In the genomic region with DNA sequence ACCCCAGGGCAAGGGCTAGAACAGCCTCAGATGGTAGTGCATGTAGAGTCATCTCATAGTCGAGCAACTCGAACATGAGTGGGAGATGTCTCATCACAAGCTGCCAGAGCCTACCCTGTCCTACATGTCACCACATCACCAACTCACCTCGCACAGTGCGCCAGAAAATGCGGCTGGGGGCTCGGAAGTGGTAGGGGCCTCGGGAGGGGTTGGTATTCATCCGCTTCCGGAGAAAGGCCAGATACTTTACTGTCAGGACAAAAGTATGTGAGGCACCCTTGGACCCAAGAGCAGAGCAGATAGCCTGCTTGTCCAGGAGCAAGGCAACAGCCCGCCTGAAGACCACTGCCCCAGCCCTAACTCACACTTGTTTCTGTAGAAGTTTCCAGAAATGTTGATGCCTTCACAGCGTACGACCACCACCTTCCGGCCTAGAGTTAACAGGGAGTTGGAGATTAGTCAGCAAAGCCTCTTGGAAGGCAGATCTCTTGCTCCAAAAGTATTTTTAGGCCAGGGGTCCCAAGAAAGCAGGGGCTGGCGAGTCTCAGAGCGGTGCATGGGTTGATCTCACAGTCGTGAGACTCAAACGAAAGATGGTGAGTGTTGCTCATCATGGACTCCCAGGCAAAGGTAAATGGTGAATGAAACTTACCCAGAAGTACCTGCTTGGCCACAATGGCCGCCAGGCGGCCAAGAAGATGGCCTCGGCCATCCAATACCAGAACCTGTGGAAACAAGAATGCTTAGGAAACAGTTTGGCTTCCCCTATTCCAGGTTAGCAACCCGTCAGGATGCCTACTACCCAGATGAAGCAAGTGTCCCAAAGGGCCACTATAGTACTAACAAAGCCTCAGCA, we compare ENCODE assay signal across 8 mouse cellular contexts. TPM values are rescaled to one million over a fixed set of nuclear protein-coding genes. Genes with fewer than 3 reads are reported as not detected.
DNase-seq lines count a peak whose midpoint lies in the region; ATAC-seq and TF ChIP-seq lines count a peak whose summit lies in the region.

No protein-coding gene starts in this region.

- peaks cover 9% of the 10 kb centered on the region for H3K4me1 ChIP-seq in heart, adult 2 months (ENCODE audit: control insufficient read depth, insufficient read depth, low read length)
- peaks cover 30% of the 10 kb centered on the region for H3K4me1 ChIP-seq in forebrain, embryonic 11.5 days (replicated peaks; ENCODE audit: control insufficient read depth, insufficient read depth, low read length)
- peaks cover 79% of the 10 kb centered on the region for H3K4me1 ChIP-seq in liver, embryonic 13.5 days (replicated peaks)

- H3K4me3 ChIP-seq in heart, adult 2 months: peak overlapping the region; percentile 92
- peak overlapping the region; percentile 97 for H3K4me3 ChIP-seq in forebrain, embryonic 11.5 days (ENCODE audit: low read depth, low read length)
- peak overlapping the region; percentile 82 for H3K4me3 ChIP-seq in liver, embryonic 13.5 days (replicated peaks)

- H3K36me3 ChIP-seq in heart, adult 2 months (ENCODE audit: control insufficient read depth, insufficient read depth, low read length): peaks cover 15% of the 10 kb centered on the region
- H3K36me3 ChIP-seq in forebrain, embryonic 11.5 days (ENCODE audit: control insufficient read depth, insufficient read depth, low read length): peaks cover 17% of the 10 kb centered on the region
- peaks cover 51% of the 10 kb centered on the region for H3K36me3 ChIP-seq in liver, embryonic 13.5 days

- peak overlapping the region; percentile 97 for H3K4me2 ChIP-seq in forebrain, embryonic 11.5 days (ENCODE audit: low read depth, low read length, severe bottlenecking)
- peak overlapping the region; percentile 94 for H3K4me2 ChIP-seq in liver, embryonic 13.5 days

- peak; percentile 34 for TF ChIP-seq CTCF in heart, adult 2 months (IDR thresholded peaks at IDR 0.05)

- peak overlapping the region; percentile 97; the same call in 1 of the 2 replicates for H3K27ac ChIP-seq in heart, adult 2 months
- H3K27ac ChIP-seq in forebrain, embryonic 11.5 days (ENCODE audit: low read depth, low read length): peak overlapping the region; percentile 88
- peak overlapping the region; percentile 94 for H3K27ac ChIP-seq in liver, embryonic 13.5 days

- intact Hi-C loops in heart, adult 2 months (cut with DNase I): no loop called here
- intact Hi-C loops in heart, postnatal 36 days (cut with DNase I): no loop called here

- WGBS in heart, adult 2 months: 25% methylated on average over 21 of the region's 21 CpGs
- WGBS in forebrain, embryonic 11.5 days: 54% methylated on average over 21 of the region's 21 CpGs
- 15% methylated on average over 21 of the region's 21 CpGs for WGBS in liver, embryonic 13.5 days (ENCODE audit: insufficient replicate concordance)

- no peaks in the 10 kb centered on the region for H3K9me3 ChIP-seq in forebrain, embryonic 11.5 days (ENCODE audit: control insufficient read depth, low read length)
- H3K9me3 ChIP-seq in liver, embryonic 13.5 days (replicated peaks): no peaks in the 10 kb centered on the region

- H3K27me3 ChIP-seq in heart, adult 2 months (ENCODE audit: control insufficient read depth, insufficient read depth, low read length): no peaks in the 10 kb centered on the region
- no peaks in the 10 kb centered on the region for H3K27me3 ChIP-seq in forebrain, embryonic 11.5 days (ENCODE audit: control insufficient read depth, insufficient read depth, low read length)
- H3K27me3 ChIP-seq in liver, embryonic 13.5 days: no peaks in the 10 kb centered on the region

- no peak for TF ChIP-seq EP300 in heart, adult 2 months (IDR thresholded peaks at IDR 0.05; ENCODE audit: insufficient read depth, low read depth, low read length)

- peak overlapping the region; percentile 95; the same call in 1 of the 2 replicates for H3K9ac ChIP-seq in heart, adult 2 months (ENCODE audit: low read depth, low read length)
- peak overlapping the region; percentile 100 for H3K9ac ChIP-seq in forebrain, embryonic 11.5 days (ENCODE audit: low read length)
- H3K9ac ChIP-seq in liver, embryonic 13.5 days: peak overlapping the region; percentile 95

- no peak for TF ChIP-seq POLR2A in heart, adult 2 months (IDR thresholded peaks at IDR 0.05; ENCODE audit: insufficient read depth, low read depth, low read length)

- no peak for ATAC-seq in forebrain, embryonic 11.5 days (replicated peaks; ENCODE audit: low FRiP score)
- ATAC-seq in liver, embryonic 13.5 days (ENCODE audit: low read depth): no peak

- no peaks in the 10 kb centered on the region; the same call in 1 of the 2 replicates for H3K79me2 ChIP-seq in heart, adult 2 months (replicated peaks; ENCODE audit: control insufficient read depth, insufficient read depth, low read length)

- DNase-seq in heart, adult 2 months: no peak
- no peak for DNase-seq in heart, postnatal 36 days
- DNase-seq in CD4-positive helper T cell, adult 2 months (ENCODE audit: low read depth, low spot score): peak; percentile 52
- DNase-seq in forebrain, embryonic 11.5 days (ENCODE audit: low spot score): no peak
- DNase-seq in liver, embryonic 13.5 days: no peak
- DNase-seq in Muller cell, postnatal 12 days (ENCODE audit: inconsistent ontology term): no peak
- DNase-seq in adrenal gland, postnatal 25 days: no peak
- no peak for DNase-seq in retina, embryonic 14.5 days (ENCODE audit: low spot score)

RNA-seq across cellular contexts. Expression of a gene that starts 1.5 kb away (rescaled TPM):
- 100 to 1,000 TPM; 561 to 659 TPM for total RNA-seq in heart, adult 2 months (2021)
- polyA plus RNA-seq in heart, adult 2 months (2012; rRNA removed): 915 and 1,061 TPM in 2 replicates
- 100 to 1,000 TPM; 580 to 665 TPM for total RNA-seq in heart, postnatal 36 days (2021)
- polyA plus RNA-seq in forebrain, embryonic 11.5 days (2014; fragmentation: Nextera tagmentation; extraction: Ambion mirVana): 1,136 and 1,164 TPM in 2 replicates
- 972 and 1,063 TPM in 2 replicates for polyA plus RNA-seq in liver, embryonic 13.5 days (2015; fragmentation: Nextera tagmentation; extraction: Ambion mirVana)
- 1,469 and 1,540 TPM in 2 replicates for total RNA-seq in adrenal gland, postnatal 25 days (2021)

RNA-seq across cellular contexts. Expression of a gene that starts 2.8 kb away (rescaled TPM):
- total RNA-seq in heart, adult 2 months (2021): 100 to 1,000 TPM; 534 to 613 TPM
- 186 and 258 TPM in 2 replicates for polyA plus RNA-seq in heart, adult 2 months (2012; rRNA removed)
- total RNA-seq in heart, postnatal 36 days (2021): 100 to 1,000 TPM; 567 to 587 TPM
- polyA plus RNA-seq in forebrain, embryonic 11.5 days (2014; fragmentation: Nextera tagmentation; extraction: Ambion mirVana): 1,418 and 1,481 TPM in 2 replicates
- 1,277 and 1,372 TPM in 2 replicates for polyA plus RNA-seq in liver, embryonic 13.5 days (2015; fragmentation: Nextera tagmentation; extraction: Ambion mirVana)
- 1,211 and 1,259 TPM in 2 replicates for total RNA-seq in adrenal gland, postnatal 25 days (2021)

RNA-seq across cellular contexts. Expression of a gene that starts 9.0 kb away (rescaled TPM):
- total RNA-seq in heart, adult 2 months (2021): under 1 TPM in 1 of 2 experiments, not detected in 1; 0.80 TPM
- polyA plus RNA-seq in heart, adult 2 months (2012; rRNA removed): 4.5 and 4.6 TPM in 2 replicates
- not detected for total RNA-seq in heart, postnatal 36 days (2021)
- polyA plus RNA-seq in forebrain, embryonic 11.5 days (2014; fragmentation: Nextera tagmentation; extraction: Ambion mirVana): 0.45 and 0.55 TPM in 2 replicates
- polyA plus RNA-seq in liver, embryonic 13.5 days (2015; fragmentation: Nextera tagmentation; extraction: Ambion mirVana): 0.12 and 0.37 TPM in 2 replicates
- not detected in 2 replicates for total RNA-seq in adrenal gland, postnatal 25 days (2021)

RNA-seq across cellular contexts. Expression of a gene that starts 9.2 kb away (rescaled TPM):
- 1 to 10 TPM; 5.5 to 6.4 TPM for total RNA-seq in heart, adult 2 months (2021)
- polyA plus RNA-seq in heart, adult 2 months (2012; rRNA removed): 47.4 and 59.1 TPM in 2 replicates
- 10 to 100 TPM in 1 of 2 experiments, 1 to 10 TPM in 1; 7.0 to 16.1 TPM for total RNA-seq in heart, postnatal 36 days (2021)
- 1.2 and 1.8 TPM in 2 replicates for polyA plus RNA-seq in forebrain, embryonic 11.5 days (2014; fragmentation: Nextera tagmentation; extraction: Ambion mirVana)
- polyA plus RNA-seq in liver, embryonic 13.5 days (2015; fragmentation: Nextera tagmentation; extraction: Ambion mirVana): 4.5 and 5.4 TPM in 2 replicates
- total RNA-seq in adrenal gland, postnatal 25 days (2021): 29.1 and 32.1 TPM in 2 replicates

RNA-seq across cellular contexts. Expression of a gene that starts 23.4 kb away (rescaled TPM):
- total RNA-seq in heart, adult 2 months (2021): 10 to 100 TPM; 60.3 to 67.5 TPM
- 82.8 and 100 TPM in 2 replicates for polyA plus RNA-seq in heart, adult 2 months (2012; rRNA removed)
- total RNA-seq in heart, postnatal 36 days (2021): 10 to 100 TPM; 77.1 to 84.5 TPM
- polyA plus RNA-seq in forebrain, embryonic 11.5 days (2014; fragmentation: Nextera tagmentation; extraction: Ambion mirVana): 7.1 and 7.3 TPM in 2 replicates
- polyA plus RNA-seq in liver, embryonic 13.5 days (2015; fragmentation: Nextera tagmentation; extraction: Ambion mirVana): 29.2 and 31.9 TPM in 2 replicates
- 88.4 and 96.1 TPM in 2 replicates for total RNA-seq in adrenal gland, postnatal 25 days (2021)
